Mouse (Mus musculus): ENCODE data around the gene Gm19402. TPM values are rescaled to one million over a fixed set of nuclear protein-coding genes. Genes with fewer than 3 reads are reported as not detected.

Gm19402 gene
- total RNA-seq, 1 experiment = not detected

DNA sequence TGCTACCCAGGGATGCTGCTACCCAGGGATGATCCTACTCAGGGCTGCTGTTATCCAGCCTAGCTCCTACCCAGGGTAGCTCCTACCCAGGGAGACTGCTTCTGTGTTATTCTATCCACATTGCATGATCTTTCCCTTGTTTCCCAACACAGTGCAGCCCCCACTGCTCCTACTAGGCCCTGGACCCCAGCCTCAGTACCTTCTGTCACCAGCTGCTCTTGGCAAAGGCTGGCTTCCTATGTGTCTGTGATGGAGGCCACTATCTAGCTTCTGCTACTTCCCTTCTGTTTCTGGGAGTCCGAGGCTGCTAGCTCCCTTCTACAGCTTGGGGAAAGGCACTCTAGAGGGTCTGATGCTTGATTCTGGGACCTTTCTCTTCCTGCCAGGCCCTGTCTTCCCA, 43.1 kb downstream of the Gm19402 start:
- Histone ChIP-seq H3K27ac (ENCODE audit: insufficient read depth, low read depth, low read length, poor library complexity, severe bottlenecking) (no peak overlapping the region), H3K9me3 (ENCODE audit: control insufficient read depth, insufficient read depth, low read depth, low read length) (no peaks in the 10 kb centered on the region), H3K9ac (ENCODE audit: insufficient read depth, low read depth, low read length, poor library complexity, severe bottlenecking) (no peak overlapping the region), H3K4me3 (ENCODE audit: insufficient read depth in 1 of 2, low read depth in 1 of 2, low read length in 2 of 2, poor library complexity in 1 of 2, severe bottlenecking in 1 of 2) (no peak overlapping the region), H3K4me1 (ENCODE audit: control insufficient read depth in 2 of 2, insufficient read depth in 2 of 2, low read length in 2 of 2, poor library complexity in 1 of 2) (peaks cover 3 to 14% of the 10 kb centered on the region in 2 experiments; a peak in 2 of 4 replicates), H3K36me3 (ENCODE audit: control insufficient read depth, insufficient read depth, low read length, poor library complexity, severe bottlenecking) (peaks cover 19% of the 10 kb centered on the region)
- no peak for DNase-seq (ENCODE audit: low read depth, low spot score)
- no peak for TF ChIP-seq ZC3H11A (IDR thresholded peaks at IDR 0.05; ENCODE audit: borderline replicate concordance, low read depth, low read length)
- TF ChIP-seq HCFC1 (IDR thresholded peaks at IDR 0.05; ENCODE audit: borderline replicate concordance, insufficient read depth, low read length) = no peak
- no peak for TF ChIP-seq ZNF384 (IDR thresholded peaks at IDR 0.05; ENCODE audit: low read depth, low read length)
- TF ChIP-seq CHD2 (IDR thresholded peaks at IDR 0.05; ENCODE audit: low read depth, low read length) = no peak
- TF ChIP-seq MAFK (IDR thresholded peaks at IDR 0.05; ENCODE audit: insufficient read depth, low read depth, low read length) = no peak
- in situ Hi-C loops (cut with MboI; ENCODE audit: low sequenced_read_pairs in 2 of 2, unreplicated experiment in 2 of 2) = no loop called here

GRCm38 (mm10) chr10:77645571-77645970, 45.0 kb downstream of the Gm19402 start:
- no peak for DNase-seq (ENCODE audit: low read depth, low spot score)
- H3K27ac ChIP-seq (ENCODE audit: insufficient read depth, low read depth, low read length, poor library complexity, severe bottlenecking) = no peak overlapping the region
- no peak overlapping the region for H3K4me3 ChIP-seq (ENCODE audit: insufficient read depth in 1 of 2, low read depth in 1 of 2, low read length in 2 of 2, poor library complexity in 1 of 2, severe bottlenecking in 1 of 2)
- no peak for TF ChIP-seq ZNF384 (IDR thresholded peaks at IDR 0.05; ENCODE audit: low read depth, low read length)
- H3K36me3 ChIP-seq (ENCODE audit: control insufficient read depth, insufficient read depth, low read length, poor library complexity, severe bottlenecking) = peaks cover 32% of the 10 kb centered on the region
- H3K9me3 ChIP-seq (ENCODE audit: control insufficient read depth, insufficient read depth, low read depth, low read length) = no peaks in the 10 kb centered on the region
- no peak overlapping the region for H3K9ac ChIP-seq (ENCODE audit: insufficient read depth, low read depth, low read length, poor library complexity, severe bottlenecking)
- in situ Hi-C loops (cut with MboI; ENCODE audit: low sequenced_read_pairs in 2 of 2, unreplicated experiment in 2 of 2) = no loop called here
- H3K4me1 ChIP-seq (ENCODE audit: control insufficient read depth in 2 of 2, insufficient read depth in 2 of 2, low read length in 2 of 2, poor library complexity in 1 of 2) = peaks cover 3 to 11% of the 10 kb centered on the region in 2 experiments; a peak in 2 of 4 replicates

DNA sequence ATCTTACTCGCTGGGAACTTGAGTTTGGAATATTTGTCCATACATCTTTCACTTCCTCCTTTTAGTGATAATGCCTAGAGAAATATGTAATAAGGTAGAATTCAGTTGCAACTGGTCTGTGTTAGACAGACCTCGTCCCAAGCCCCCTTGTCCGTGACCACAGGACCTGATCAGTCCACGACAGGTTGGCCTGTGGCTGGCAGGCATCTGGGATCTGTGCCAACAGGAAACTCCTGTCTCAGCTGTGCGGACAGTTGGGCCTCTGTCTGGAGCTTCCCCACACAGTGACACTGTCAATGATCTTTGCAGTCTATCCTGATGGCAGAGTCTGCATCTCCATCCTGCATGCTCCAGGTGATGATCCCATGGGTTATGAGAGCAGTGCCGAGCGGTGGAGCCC, 47.4 kb downstream of the Gm19402 start:
- Histone ChIP-seq H3K36me3 (ENCODE audit: control insufficient read depth, insufficient read depth, low read length, poor library complexity, severe bottlenecking) (peaks cover 36% of the 10 kb centered on the region), H3K4me1 (ENCODE audit: control insufficient read depth in 2 of 2, insufficient read depth in 2 of 2, low read length in 2 of 2, poor library complexity in 1 of 2) (no peaks in the 10 kb centered on the region), H3K9me3 (ENCODE audit: control insufficient read depth, insufficient read depth, low read depth, low read length) (no peaks in the 10 kb centered on the region)

More for the DNA sequence above, 47.4 kb downstream of the Gm19402 start:
- in situ Hi-C loops (cut with MboI; ENCODE audit: low sequenced_read_pairs in 2 of 2, unreplicated experiment in 2 of 2) = no loop called here
- TF ChIP-seq MAFK (IDR thresholded peaks at IDR 0.05; ENCODE audit: insufficient read depth, low read depth, low read length) (no peak), ZNF384 (IDR thresholded peaks at IDR 0.05; ENCODE audit: low read depth, low read length) (no peak), HCFC1 (IDR thresholded peaks at IDR 0.05; ENCODE audit: borderline replicate concordance, insufficient read depth, low read length) (no peak), CHD2 (IDR thresholded peaks at IDR 0.05; ENCODE audit: low read depth, low read length) (no peak), ZC3H11A (IDR thresholded peaks at IDR 0.05; ENCODE audit: borderline replicate concordance, low read depth, low read length) (no peak)
- no peak overlapping the region for H3K4me3 ChIP-seq (ENCODE audit: insufficient read depth in 1 of 2, low read depth in 1 of 2, low read length in 2 of 2, poor library complexity in 1 of 2, severe bottlenecking in 1 of 2)
- DNase-seq (ENCODE audit: low read depth, low spot score) = no peak
- no peak overlapping the region for H3K27ac ChIP-seq (ENCODE audit: insufficient read depth, low read depth, low read length, poor library complexity, severe bottlenecking)
- no peak overlapping the region for H3K9ac ChIP-seq (ENCODE audit: insufficient read depth, low read depth, low read length, poor library complexity, severe bottlenecking)

Other genes with a start within 250 kb of the Gm19402 start
- gene Fam207a, start 175.0 kb downstream of the Gm19402 start, total RNA-seq (2012; rRNA removed) = 29.1 and 33.6 TPM in 2 replicates
- 0.42 and 0.54 TPM in 2 replicates for gene Itgb2, start 160.5 kb downstream of the Gm19402 start, total RNA-seq (2012; rRNA removed)
- 115 and 142 TPM in 2 replicates for gene Pttg1ip, start 109.0 kb downstream of the Gm19402 start, total RNA-seq (2012; rRNA removed)
- 139 and 148 TPM in 2 replicates for gene Sumo3, start 84.7 kb downstream of the Gm19402 start, total RNA-seq (2012; rRNA removed)
- gene Gm49325, start 84.6 kb downstream of the Gm19402 start, total RNA-seq (2012; rRNA removed) = 1.7 and 5.4 TPM in 2 replicates
- 21.2 and 32.7 TPM in 2 replicates for gene Ube2g2, start 68.5 kb downstream of the Gm19402 start, total RNA-seq (2012; rRNA removed)
- gene Tspear, start 4.2 kb downstream of the Gm19402 start, total RNA-seq (2012; rRNA removed) = 0.49 and 0.90 TPM in 2 replicates
- not detected in 2 replicates for gene Gm9508, start 6.5 kb upstream of the Gm19402 start, total RNA-seq (2012; rRNA removed)
- gene Gm10272, start 15.9 kb upstream of the Gm19402 start, total RNA-seq (2012; rRNA removed) = not detected in 2 replicates
- gene Gm10024, start 20.7 kb upstream of the Gm19402 start, total RNA-seq (2012; rRNA removed) = not detected in 2 replicates
- not detected in 2 replicates for gene Gm10142, start 25.1 kb upstream of the Gm19402 start, total RNA-seq (2012; rRNA removed)
- not detected in 2 replicates for gene Krtap12-1, start 29.8 kb upstream of the Gm19402 start, total RNA-seq (2012; rRNA removed)
- not detected in 2 replicates for gene Gm10100, start 35.7 kb upstream of the Gm19402 start, total RNA-seq (2012; rRNA removed)
- gene Gm18596, start 51.9 kb upstream of the Gm19402 start, total RNA-seq (2012; rRNA removed) = not detected in 2 replicates
- gene Gm9736, start 60.6 kb upstream of the Gm19402 start, total RNA-seq (2012; rRNA removed) = not detected in 2 replicates
- not detected in 2 replicates for gene Gm3233, start 68.9 kb upstream of the Gm19402 start, total RNA-seq (2012; rRNA removed)
- gene Gm3238, start 80.6 kb upstream of the Gm19402 start, total RNA-seq (2012; rRNA removed) = not detected in 2 replicates
- not detected in 2 replicates for gene Gm7138, start 86.2 kb upstream of the Gm19402 start, total RNA-seq (2012; rRNA removed)
- not detected in 2 replicates for gene Gm3250, start 91.8 kb upstream of the Gm19402 start, total RNA-seq (2012; rRNA removed)
- not detected in 2 replicates for gene Gm7137, start 97.4 kb upstream of the Gm19402 start, total RNA-seq (2012; rRNA removed)
- gene Gm9639, start 104.3 kb upstream of the Gm19402 start, total RNA-seq (2012; rRNA removed) = not detected in 2 replicates
- gene Gm19668, start 108.4 kb upstream of the Gm19402 start, total RNA-seq (2012; rRNA removed) = not detected in 2 replicates
- not detected in 2 replicates for gene Gm9507, start 121.1 kb upstream of the Gm19402 start, total RNA-seq (2012; rRNA removed)
- not detected in 2 replicates for gene Gm2696, start 123.9 kb upstream of the Gm19402 start, total RNA-seq (2012; rRNA removed)
- not detected in 2 replicates for gene Krtap10-4, start 136.3 kb upstream of the Gm19402 start, total RNA-seq (2012; rRNA removed)
- not detected in 2 replicates for gene Krtap10-10, start 145.2 kb upstream of the Gm19402 start, total RNA-seq (2012; rRNA removed)
- not detected in 2 replicates for gene Gm36176, start 156.0 kb upstream of the Gm19402 start, total RNA-seq (2012; rRNA removed)
- gene Gm10318, start 162.1 kb upstream of the Gm19402 start, total RNA-seq (2012; rRNA removed) = not detected in 2 replicates
- not detected in 2 replicates for gene Gm3285, start 171.2 kb upstream of the Gm19402 start, total RNA-seq (2012; rRNA removed)
- 2.5 and 4.1 TPM in 2 replicates for gene Lrrc3, start 211.8 kb upstream of the Gm19402 start, total RNA-seq (2012; rRNA removed)